Mouse (Mus musculus): Measurements from ENCODE around the gene Tvp23a. TPM values are rescaled to one million over a fixed set of nuclear protein-coding genes. Genes with fewer than 3 reads are reported as not detected.

The Tvp23a gene
- polyA plus RNA-seq, 1 experiment: 1.2 TPM

- peak; percentile 21; the same call in 1 of the 2 replicates for TF ChIP-seq POLR2A (IDR thresholded peaks at IDR 0.05; ENCODE audit: borderline replicate concordance, extremely low read depth, low read depth, low read length)
- no peak for TF ChIP-seq CTCF (IDR thresholded peaks at IDR 0.05; ENCODE audit: insufficient read depth, low read length)
- peaks cover 5% of the 10 kb centered on the region for H3K4me1 ChIP-seq (ENCODE audit: control insufficient read depth, insufficient read depth, low read length)
- H3K4me3 ChIP-seq (replicated peaks; ENCODE audit: extremely low read depth, low read depth, low read length): peak overlapping the region; percentile 27
- 12% methylated on average over 8 of the region's 8 CpGs for WGBS
- peak; percentile 58 for DNase-seq
Measured at GRCm38 (mm10) chr16:10384060-10384497, 63.1 kb downstream of the Tvp23a start.

- peaks cover 3% of the 10 kb centered on the region; the same call in 1 of the 2 replicates for H3K4me1 ChIP-seq (ENCODE audit: control insufficient read depth, insufficient read depth, low read length)
- no peak overlapping the region for H3K4me3 ChIP-seq (replicated peaks; ENCODE audit: extremely low read depth, low read depth, low read length)
- TF ChIP-seq POLR2A (IDR thresholded peaks at IDR 0.05; ENCODE audit: borderline replicate concordance, extremely low read depth, low read depth, low read length): no peak
- no peak for TF ChIP-seq CTCF (IDR thresholded peaks at IDR 0.05; ENCODE audit: insufficient read depth, low read length)
- WGBS: 50% methylated on average over 2 of the region's 2 CpGs
- DNase-seq: no peak
Measured at GRCm38 (mm10) chr16:10379531-10379930, 67.6 kb downstream of the Tvp23a start.

- Histone ChIP-seq H3K4me1 (ENCODE audit: control insufficient read depth, insufficient read depth, low read length) (peaks cover 2% of the 10 kb centered on the region; the same call in 1 of the 2 replicates), H3K4me3 (replicated peaks; ENCODE audit: extremely low read depth, low read depth, low read length) (no peak overlapping the region)
- no peak for TF ChIP-seq CTCF (IDR thresholded peaks at IDR 0.05; ENCODE audit: insufficient read depth, low read length)
- no peak for TF ChIP-seq POLR2A (IDR thresholded peaks at IDR 0.05; ENCODE audit: borderline replicate concordance, extremely low read depth, low read depth, low read length)
- DNase-seq: no peak
- 41% methylated on average over 1 of the region's 1 CpGs for WGBS
Measured at GRCm38 (mm10) chr16:10377286-10377685, 69.9 kb downstream of the Tvp23a start.

GRCm38 (mm10) chr16:10374254-10375011 lies 72.7 kb downstream of the Tvp23a start:
- no peak overlapping the region for H3K4me3 ChIP-seq (replicated peaks; ENCODE audit: extremely low read depth, low read depth, low read length)
- peak; percentile 56 for DNase-seq
- 34% methylated on average over 13 of the region's 13 CpGs for WGBS
- peaks cover 2% of the 10 kb centered on the region; the same call in 1 of the 2 replicates for H3K4me1 ChIP-seq (ENCODE audit: control insufficient read depth, insufficient read depth, low read length)
- no peak for TF ChIP-seq CTCF (IDR thresholded peaks at IDR 0.05; ENCODE audit: insufficient read depth, low read length)
- no peak for TF ChIP-seq POLR2A (IDR thresholded peaks at IDR 0.05; ENCODE audit: borderline replicate concordance, extremely low read depth, low read depth, low read length)

- 65% methylated on average over 4 of the region's 4 CpGs for WGBS
- Histone ChIP-seq H3K4me1 (ENCODE audit: control insufficient read depth, insufficient read depth, low read length) (peaks cover 2% of the 10 kb centered on the region; the same call in 1 of the 2 replicates), H3K4me3 (replicated peaks; ENCODE audit: extremely low read depth, low read depth, low read length) (no peak overlapping the region)
- TF ChIP-seq CTCF (IDR thresholded peaks at IDR 0.05; ENCODE audit: insufficient read depth, low read length) (no peak), POLR2A (IDR thresholded peaks at IDR 0.05; ENCODE audit: borderline replicate concordance, extremely low read depth, low read depth, low read length) (no peak)
- no peak for DNase-seq
Measured at GRCm38 (mm10) chr16:10372372-10372771, 74.8 kb downstream of the Tvp23a start.

Other genes starting within 250 kb of the Tvp23a start
- gene Emp2, start 133.4 kb downstream of the Tvp23a start, polyA plus RNA-seq (2012; rRNA removed): 763 and 1,000 TPM in 2 replicates
- 6.8 and 9.2 TPM in 2 replicates for gene Tekt5, start 51.9 kb downstream of the Tvp23a start, polyA plus RNA-seq (2012; rRNA removed)
- 25.9 and 31.0 TPM in 2 replicates for gene Nubp1, start 35.4 kb downstream of the Tvp23a start, polyA plus RNA-seq (2012; rRNA removed)
- 13.2 and 13.3 TPM in 2 replicates for gene Ciita, start 32.7 kb upstream of the Tvp23a start, polyA plus RNA-seq (2012; rRNA removed)
- 56.1 and 59.5 TPM in 2 replicates for gene Dexi, start 95.7 kb upstream of the Tvp23a start, polyA plus RNA-seq (2012; rRNA removed)
- 12.7 and 18.3 TPM in 2 replicates for gene Clec16a, start 98.0 kb upstream of the Tvp23a start, polyA plus RNA-seq (2012; rRNA removed)